Comparison of ENCODE assay signal across 8 mouse cellular contexts in the genomic region with DNA sequence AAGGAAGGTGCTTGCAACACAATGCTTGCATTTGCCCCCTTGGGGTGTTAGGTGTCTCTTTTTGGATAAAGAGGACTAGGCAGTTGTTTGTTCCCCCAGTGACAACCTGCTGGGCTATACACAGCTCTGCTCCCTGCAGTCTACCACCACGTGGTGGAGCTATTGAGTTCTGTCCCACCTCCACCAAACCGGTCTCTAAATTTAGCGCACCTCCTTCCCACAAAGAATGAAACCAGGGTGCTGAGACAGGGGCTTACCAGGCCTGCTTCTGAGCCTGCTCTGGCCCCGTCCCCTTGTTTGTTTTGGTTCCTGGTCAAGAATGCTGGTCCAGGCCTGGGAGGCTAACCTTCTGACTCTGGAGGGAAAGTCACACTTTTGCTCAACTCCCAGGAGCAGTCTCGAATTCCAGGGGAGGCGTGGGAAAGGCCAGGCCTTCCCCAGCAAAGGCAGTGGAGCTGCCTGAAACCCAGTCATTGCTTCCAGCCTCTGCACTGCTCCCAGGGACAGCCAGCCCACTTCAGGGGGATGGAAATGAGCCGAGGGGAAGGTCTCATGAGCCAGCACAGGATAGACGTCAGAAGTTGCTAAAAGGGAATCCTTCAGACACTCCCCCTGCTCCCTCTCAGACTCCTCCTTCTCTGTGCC. TPM values are rescaled to one million over a fixed set of nuclear protein-coding genes. Genes with fewer than 3 reads are reported as not detected.
DNase-seq lines count a peak whose midpoint lies in the region; ATAC-seq and TF ChIP-seq lines count a peak whose summit lies in the region.

No protein-coding gene starts in this region.

- peak; percentile 44 to 47 for DNase-seq in layer of hippocampus, postnatal 10 days (ENCODE audit: low spot score in 2 of 2)
- no peak for DNase-seq in layer of hippocampus, adult 8-10 months (ENCODE audit: low spot score in 2 of 2)
- peak; percentile 46 for DNase-seq in G1E (ENCODE audit: low spot score)
- peak; percentile 11 for DNase-seq in embryo, embryonic 11.5 days (ENCODE audit: low read depth, low spot score)
- peak; percentile 72 to 82 for DNase-seq in kidney, postnatal 36 days
- peak; percentile 43 for DNase-seq in mesoderm, embryonic 11.5 days (ENCODE audit: low read depth, low spot score)
- DNase-seq in thymus, postnatal 4 days, result peak; percentile 81

- WGBS in heart, embryonic 11.5 days (ENCODE audit: insufficient replicate concordance), result 23% methylated on average over 8 of the region's 8 CpGs

- H3K9ac ChIP-seq in heart, embryonic 11.5 days (ENCODE audit: low read depth, low read length), result 0 out of 2 replicates have a peak overlapping the region, but pooled peaks have one; percentile 12

- TF ChIP-seq CTCF in G1E (IDR thresholded peaks at IDR 0.05; ENCODE audit: low read depth, low read length), result no peak

- peaks cover 53% of the 10 kb centered on the region for H3K27me3 ChIP-seq in G1E (ENCODE audit: insufficient read depth, low read length)
- H3K27me3 ChIP-seq in heart, embryonic 11.5 days (ENCODE audit: control insufficient read depth, insufficient read depth, low read length), result no peaks in the 10 kb centered on the region

- no peak overlapping the region for H3K4me3 ChIP-seq in G1E (ENCODE audit: low read depth, low read length)
- H3K4me3 ChIP-seq in heart, embryonic 11.5 days (ENCODE audit: low read depth, low read length), result no peak overlapping the region

- no peak for ATAC-seq in G1E (ENCODE audit: extremely low read depth, insufficient number of reproducible peaks, low FRiP score, poor library complexity, severe bottlenecking)
- ATAC-seq in heart, embryonic 11.5 days (replicated peaks; ENCODE audit: insufficient number of reproducible peaks, low FRiP score, low TSS enrichment), result no peak

- no peaks in the 10 kb centered on the region for H3K9me3 ChIP-seq in G1E (replicated peaks)
- H3K9me3 ChIP-seq in heart, embryonic 11.5 days (replicated peaks; ENCODE audit: control insufficient read depth, low read length), result no peaks in the 10 kb centered on the region

- H3K4me2 ChIP-seq in heart, embryonic 11.5 days, result no peak overlapping the region

- H3K27ac ChIP-seq in heart, embryonic 11.5 days (ENCODE audit: low read depth, low read length), result peak overlapping the region; percentile 43; the same call in 1 of the 2 replicates

- no peaks in the 10 kb centered on the region for H3K36me3 ChIP-seq in G1E (replicated peaks)
- H3K36me3 ChIP-seq in heart, embryonic 11.5 days (ENCODE audit: control insufficient read depth, insufficient read depth, low read length), result peaks cover 3% of the 10 kb centered on the region; the same call in 1 of the 2 replicates

- H3K4me1 ChIP-seq in G1E (ENCODE audit: insufficient read depth, low read depth, low read length), result peaks cover 8% of the 10 kb centered on the region
- H3K4me1 ChIP-seq in heart, embryonic 11.5 days (ENCODE audit: control insufficient read depth, insufficient read depth, low read length), result peaks cover 8% of the 10 kb centered on the region

RNA-seq across cellular contexts. Expression of gene Neurl1b, which starts 37.1 kb away (rescaled TPM):
- 10 to 100 TPM; 87.9 to 88.7 TPM for total RNA-seq in layer of hippocampus, postnatal 10 days (2021)
- 10 to 100 TPM; 61.3 to 87.0 (median 69.3) TPM for total RNA-seq in layer of hippocampus, adult 8-10 months (2022)
- total RNA-seq in G1E (2014; fragmentation: Nextera tagmentation), result not detected in 2 replicates
- total RNA-seq in G1E (2017), result under 0.01 TPM in 2 replicates
- polyA plus RNA-seq in G1E (2012), result not detected in 2 replicates
- 2.0 and 3.0 TPM in 2 replicates for polyA plus RNA-seq in heart, embryonic 11.5 days (2014; fragmentation: Nextera tagmentation; extraction: Ambion mirVana)

Comparison
In these comparisons a context has a peak if more than half of its experiments do, and no peak if none do; other contexts are left out.
1. DNase-seq: peak in layer of hippocampus, postnatal 10 days (2 of 2), G1E (single experiment), embryo, embryonic 11.5 days (single experiment), kidney, postnatal 36 days (2 of 2), mesoderm, embryonic 11.5 days (single experiment) and thymus, postnatal 4 days (single experiment); none in layer of hippocampus, adult 8-10 months (0 of 2).
2. RNA of gene Neurl1b, which starts 37.1 kb away (total RNA-seq): 87.9 to 88.7 TPM in layer of hippocampus, postnatal 10 days and 61.3 to 87.0 TPM in layer of hippocampus, adult 8-10 months; under 0.01 TPM in G1E; every median in the first group is over 10 times any median in the second.